Mouse (Mus musculus): ENCODE measurements around the gene Bgn. TPM values are rescaled to one million over a fixed set of nuclear protein-coding genes. Genes with fewer than 3 reads are reported as not detected.

The Bgn gene
- polyA plus RNA-seq, 1 experiment from 2014 or later: 14.9 TPM

Other genes starting within 250 kb of the Bgn start
- gene Xlr4c, start 240.5 kb upstream of the Bgn start, polyA plus RNA-seq (2015; fragmentation: Nextera tagmentation; extraction: Ambion mirVana): 0.20 TPM in 1 of 2 replicates, not detected in the other
- gene Xlr3c, start 218.2 kb upstream of the Bgn start, polyA plus RNA-seq (2015; fragmentation: Nextera tagmentation; extraction: Ambion mirVana): not detected in 2 replicates
- not detected in 2 replicates for gene Xlr5a, start 190.6 kb upstream of the Bgn start, polyA plus RNA-seq (2015; fragmentation: Nextera tagmentation; extraction: Ambion mirVana)
- not detected in 2 replicates for gene Xlr5c, start 190.6 kb upstream of the Bgn start, polyA plus RNA-seq (2015; fragmentation: Nextera tagmentation; extraction: Ambion mirVana)
- gene Gm45015, start 146.8 kb upstream of the Bgn start, polyA plus RNA-seq (2015; fragmentation: Nextera tagmentation; extraction: Ambion mirVana): not detected in 2 replicates
- 13.2 and 14.1 TPM in 2 replicates for gene Zfp275, start 141.0 kb upstream of the Bgn start, polyA plus RNA-seq (2015; fragmentation: Nextera tagmentation; extraction: Ambion mirVana)
- not detected in 2 replicates for gene Gm18336, start 84.9 kb upstream of the Bgn start, polyA plus RNA-seq (2015; fragmentation: Nextera tagmentation; extraction: Ambion mirVana)
- gene Zfp92, start 72.5 kb upstream of the Bgn start, polyA plus RNA-seq (2015; fragmentation: Nextera tagmentation; extraction: Ambion mirVana): 0.37 and 1.1 TPM in 2 replicates
- gene Trex2, start 48.3 kb upstream of the Bgn start, polyA plus RNA-seq (2015; fragmentation: Nextera tagmentation; extraction: Ambion mirVana): not detected in 2 replicates
- 59.5 and 60.1 TPM in 2 replicates for gene Haus7, start 24.6 kb upstream of the Bgn start, polyA plus RNA-seq (2015; fragmentation: Nextera tagmentation; extraction: Ambion mirVana)
- 3.7 and 6.1 TPM in 2 replicates for gene Atp2b3, start 19.5 kb downstream of the Bgn start, polyA plus RNA-seq (2015; fragmentation: Nextera tagmentation; extraction: Ambion mirVana)
- gene Dusp9, start 155.8 kb downstream of the Bgn start, polyA plus RNA-seq (2015; fragmentation: Nextera tagmentation; extraction: Ambion mirVana): 0.26 and 0.37 TPM in 2 replicates
- gene Pnck, start 176.5 kb downstream of the Bgn start, polyA plus RNA-seq (2015; fragmentation: Nextera tagmentation; extraction: Ambion mirVana): 105 and 143 TPM in 2 replicates
- gene Slc6a8, start 189.5 kb downstream of the Bgn start, polyA plus RNA-seq (2015; fragmentation: Nextera tagmentation; extraction: Ambion mirVana): 6.4 and 7.5 TPM in 2 replicates
- 109 and 111 TPM in 2 replicates for gene Bcap31, start 232.6 kb downstream of the Bgn start, polyA plus RNA-seq (2015; fragmentation: Nextera tagmentation; extraction: Ambion mirVana)
- gene Abcd1, start 233.0 kb downstream of the Bgn start, polyA plus RNA-seq (2015; fragmentation: Nextera tagmentation; extraction: Ambion mirVana): 11.3 and 12.3 TPM in 2 replicates